Mouse (Mus musculus): ENCODE measurements at regions not wholly inside any gene's neighbourhood (a gene's known extent, or its start where the extent isn't known, plus 50 kb on each side); places are given as distances from the start of the nearest gene placed in this dataset.

- no peak for TF ChIP-seq EP300 (IDR thresholded peaks at IDR 0.05; ENCODE audit: insufficient read depth, low read depth, low read length)
- no peak for TF ChIP-seq CTCF (IDR thresholded peaks at IDR 0.05)
Measured at GRCm38 (mm10) chr3:29803456-29803855, 721.6 kb downstream of the Egfem1 start.
